Mouse (Mus musculus) testis, adult 2 months (tissue): ENCODE data around the gene Ctla4. TPM values are rescaled to one million over a fixed set of nuclear protein-coding genes. Genes with fewer than 3 reads are reported as not detected.

Source experiments
- H3K27ac ChIP-seq: fragments of 200-500 bp; 2 replicates; pipeline ENCODE4 v1.5.1; 2012; ENCODE audit warnings: low read depth, low read length; ENCODE audit not compliant: control insufficient read depth, insufficient read depth
- H3K27me3 ChIP-seq: fragments of 200-500 bp; 2 replicates; pipeline ENCODE4 v1.6.1; 2012; ENCODE audit warnings: mild to moderate bottlenecking, low read length, moderate library complexity; ENCODE audit not compliant: control insufficient read depth, insufficient read depth
- H3K36me3 ChIP-seq: fragments of 200-500 bp; 2 replicates; pipeline ENCODE4 v1.6.1; 2012; ENCODE audit warnings: mild to moderate bottlenecking, low read length; ENCODE audit not compliant: control insufficient read depth, insufficient read depth
- H3K4me1 ChIP-seq: fragments of 200-500 bp; 2 replicates; pipeline ENCODE4 v1.6.1; 2012; ENCODE audit warnings: low read length; ENCODE audit not compliant: control insufficient read depth, insufficient read depth
- H3K4me3 ChIP-seq: fragments of 200-500 bp; 2 replicates; pipeline ENCODE4 v1.5.1; 2012; ENCODE audit warnings: low read depth, mild to moderate bottlenecking, low read length, moderate library complexity, mixed read lengths; ENCODE audit not compliant: control insufficient read depth
- CTCF ChIP-seq: fragments of 200-500 bp; IDR thresholded peaks from 2 replicates; pipeline ENCODE4 v1.5.1; 2012; ENCODE audit warnings: low read depth, mild to moderate bottlenecking, inconsistent platforms, low read length, moderate library complexity; ENCODE audit not compliant: control insufficient read depth, insufficient read depth, insufficient replicate concordance
- POLR2A ChIP-seq: fragments of 200-500 bp; IDR thresholded peaks from 2 replicates; pipeline ENCODE4 v1.6.1; 2012; ENCODE audit warnings: low read depth, mild to moderate bottlenecking, inconsistent platforms, low read length, moderate library complexity; ENCODE audit not compliant: control insufficient read depth
- polyA plus RNA-seq: library from polyadenylated mRNA; depleted of rRNA; stranded (reverse); fragments of >200 nt; gene quantifications from 2 replicates; pipeline ENCODE4 v1.2.3, GENCODE M21; 2012; rRNA removed

Ctla4 gene
- polyA plus RNA-seq: not detected in 2 replicates

DNA sequence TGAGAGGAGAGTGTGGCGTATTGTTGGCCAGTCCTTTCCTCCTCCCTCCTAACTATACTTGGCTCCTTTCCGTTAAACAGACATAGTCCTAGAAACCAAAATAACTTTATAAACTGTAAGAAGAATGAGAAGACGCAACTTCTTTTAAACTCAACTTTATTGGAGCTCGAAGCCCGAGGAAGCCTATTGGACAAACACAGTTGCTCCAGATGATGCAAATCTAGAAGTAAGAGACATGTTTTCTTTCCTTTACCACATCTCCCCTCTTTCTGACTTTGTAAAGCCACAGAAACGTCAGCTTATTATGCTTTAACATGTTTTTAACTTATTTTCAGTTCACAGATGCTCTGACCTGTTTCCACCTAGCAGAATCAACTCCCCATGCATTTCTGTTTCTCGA is at the start of gene Ctla4:
Gene Ctla4 (plus strand): TSS at position 20 of the 400 bp plus-strand sequence.
- Histone ChIP-seq H3K27me3 (no peaks in the 10 kb centered on the region), H3K27ac (no peak within 1 kb of the TSS), H3K36me3 (no peaks in the 10 kb centered on the region), H3K4me1 (no peaks in the 10 kb centered on the region), H3K4me3 (no peak within 1 kb of the TSS)
- TF ChIP-seq POLR2A: no peak
- no peak for TF ChIP-seq CTCF

DNA sequence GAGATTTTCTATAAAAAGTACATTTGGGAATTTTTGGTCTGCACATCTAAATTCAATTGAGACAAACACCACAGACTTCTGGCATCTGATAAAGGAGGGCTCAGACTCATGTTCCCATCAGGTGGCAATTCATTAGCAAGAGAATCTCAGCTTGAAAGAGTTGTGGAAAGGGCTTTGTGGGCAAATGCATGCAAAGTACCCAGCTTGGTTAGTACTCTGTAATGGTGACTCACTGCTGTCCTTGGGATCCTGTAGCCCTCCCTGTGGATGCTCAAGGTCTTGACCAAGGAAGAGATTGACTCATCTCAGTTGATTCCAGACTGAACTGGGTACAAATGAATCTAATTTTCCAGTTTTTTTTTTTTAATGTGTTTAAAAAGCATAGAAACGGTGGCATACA is 47.6 kb upstream of the Ctla4 start:
- Histone ChIP-seq H3K27me3 (no peaks in the 10 kb centered on the region), H3K27ac (no peak overlapping the region), H3K36me3 (no peaks in the 10 kb centered on the region), H3K4me3 (no peak overlapping the region), H3K4me1 (no peaks in the 10 kb centered on the region)
- TF ChIP-seq POLR2A: no peak
- TF ChIP-seq CTCF: no peak

DNA sequence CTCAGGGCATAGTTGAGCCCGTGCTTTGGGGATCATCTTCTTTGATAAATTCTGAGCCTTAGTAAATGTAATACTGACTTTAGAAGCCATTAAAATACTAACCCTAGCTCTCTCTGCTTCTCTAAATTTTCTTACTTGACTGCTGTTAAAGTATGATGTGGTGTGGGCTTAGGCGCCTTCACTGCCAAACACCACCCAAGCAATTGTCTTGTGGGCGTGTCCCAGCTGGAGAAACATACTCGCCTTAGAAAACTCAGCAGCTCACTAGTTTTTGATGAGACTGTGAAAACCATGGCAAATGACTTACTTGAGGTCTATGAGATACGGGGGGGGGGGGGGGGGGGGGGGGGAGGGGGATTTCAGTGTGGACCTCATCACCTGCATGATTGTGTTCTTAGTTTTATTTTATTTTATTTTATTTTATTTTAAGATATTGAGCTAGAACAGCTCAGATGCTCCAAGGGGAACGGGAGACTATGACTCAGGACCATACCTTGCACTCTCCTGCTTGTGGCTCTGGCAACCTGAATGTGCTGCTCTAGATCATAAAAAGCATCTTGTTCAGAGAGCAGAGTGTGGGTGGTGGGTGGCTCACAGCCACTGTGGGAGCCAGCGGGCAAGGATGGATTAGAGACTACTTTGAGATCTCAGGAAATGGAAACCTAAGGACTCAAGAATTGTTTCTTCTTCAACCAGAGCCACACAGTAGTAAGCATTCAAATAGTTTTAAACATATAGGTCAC is 41.3 kb upstream of the Ctla4 start:
- Histone ChIP-seq H3K4me1 (no peaks in the 10 kb centered on the region), H3K27me3 (no peaks in the 10 kb centered on the region), H3K4me3 (no peak overlapping the region), H3K27ac (no peak overlapping the region), H3K36me3 (no peaks in the 10 kb centered on the region)
- TF ChIP-seq CTCF (no peak), POLR2A (no peak)

DNA sequence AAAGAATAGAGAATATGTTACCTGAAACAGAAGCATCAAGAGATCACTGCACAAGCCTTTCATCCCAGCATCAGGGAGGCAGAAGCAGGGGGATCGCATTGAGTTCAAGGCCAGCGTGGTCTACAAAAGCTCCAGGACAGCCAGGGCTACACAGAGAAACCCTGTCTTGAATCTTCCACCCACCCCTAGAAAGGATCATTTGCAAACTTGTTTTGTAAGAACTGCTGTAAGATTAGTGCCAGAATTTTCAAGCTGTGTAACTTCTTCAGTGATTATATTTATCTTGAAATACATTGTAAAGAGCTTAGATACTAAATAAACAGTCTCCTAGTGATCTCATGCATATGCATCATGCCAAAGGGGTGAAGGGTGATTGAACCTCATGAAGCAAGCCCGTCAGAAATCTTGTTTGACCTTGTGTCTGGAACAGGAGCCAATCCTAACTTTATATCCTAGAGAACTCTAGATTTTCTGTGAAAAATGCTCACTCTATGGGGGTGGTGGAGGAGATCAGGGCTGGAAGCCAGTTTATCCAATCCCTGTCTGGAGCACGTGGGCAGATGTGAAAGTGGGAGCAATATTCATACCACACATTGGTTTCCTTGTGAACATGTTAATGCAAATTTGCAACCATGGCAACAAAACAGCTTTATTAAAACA is 40.1 kb upstream of the Ctla4 start:
- Histone ChIP-seq H3K27me3 (no peaks in the 10 kb centered on the region), H3K4me3 (no peak overlapping the region), H3K27ac (no peak overlapping the region; the same call in 1 of the 2 replicates), H3K4me1 (no peaks in the 10 kb centered on the region), H3K36me3 (no peaks in the 10 kb centered on the region)
- no peak for TF ChIP-seq POLR2A
- TF ChIP-seq CTCF: no peak

DNA sequence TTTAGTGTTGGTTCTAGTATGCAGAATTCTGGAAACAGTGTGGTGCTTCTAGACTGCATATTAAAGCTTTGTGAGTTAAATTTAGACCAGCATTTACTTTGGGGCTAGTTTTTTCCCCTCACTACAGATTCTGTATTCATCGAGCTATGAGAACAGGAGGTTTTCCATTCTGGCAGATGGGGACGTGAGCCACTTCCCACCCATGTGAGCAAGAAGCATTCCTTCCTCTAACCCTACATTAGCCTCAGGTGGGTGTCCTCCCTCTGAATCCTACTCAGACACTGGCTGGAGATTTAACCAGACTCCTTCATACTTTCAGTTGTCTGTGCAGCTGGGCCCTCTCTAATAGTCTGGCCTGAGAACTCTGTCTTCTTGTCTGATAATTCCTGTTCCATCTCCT is 37.7 kb upstream of the Ctla4 start:
- H3K4me3 ChIP-seq: no peak overlapping the region
- TF ChIP-seq CTCF (no peak), POLR2A (no peak)
- H3K4me1 ChIP-seq: peaks cover 7% of the 10 kb centered on the region
- H3K36me3 ChIP-seq: no peaks in the 10 kb centered on the region
- peak overlapping the region; percentile 79 for H3K27ac ChIP-seq
- no peaks in the 10 kb centered on the region for H3K27me3 ChIP-seq

DNA sequence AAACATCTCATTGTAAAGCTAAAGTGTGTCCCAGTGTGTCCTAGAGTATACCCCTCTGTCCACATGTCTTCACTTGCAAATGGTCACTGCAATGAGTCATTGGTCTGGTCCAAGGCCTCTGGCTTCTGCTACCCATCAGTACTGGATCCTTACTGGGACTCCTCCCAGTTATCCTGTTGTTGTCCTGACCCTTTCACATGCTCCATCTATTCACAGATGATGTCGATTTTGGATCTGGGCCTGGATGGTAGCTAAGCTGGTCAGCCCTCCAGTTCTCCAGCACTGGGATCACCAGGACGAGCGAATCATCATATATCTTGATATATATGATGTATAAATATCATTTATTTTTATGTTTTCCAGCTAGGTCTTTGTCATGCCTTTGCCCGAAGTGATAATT is 37.0 kb upstream of the Ctla4 start:
- Histone ChIP-seq H3K4me3 (no peak overlapping the region), H3K36me3 (no peaks in the 10 kb centered on the region), H3K4me1 (peaks cover 7% of the 10 kb centered on the region), H3K27me3 (no peaks in the 10 kb centered on the region), H3K27ac (peak overlapping the region; percentile 79)
- no peak for TF ChIP-seq CTCF
- no peak for TF ChIP-seq POLR2A

DNA sequence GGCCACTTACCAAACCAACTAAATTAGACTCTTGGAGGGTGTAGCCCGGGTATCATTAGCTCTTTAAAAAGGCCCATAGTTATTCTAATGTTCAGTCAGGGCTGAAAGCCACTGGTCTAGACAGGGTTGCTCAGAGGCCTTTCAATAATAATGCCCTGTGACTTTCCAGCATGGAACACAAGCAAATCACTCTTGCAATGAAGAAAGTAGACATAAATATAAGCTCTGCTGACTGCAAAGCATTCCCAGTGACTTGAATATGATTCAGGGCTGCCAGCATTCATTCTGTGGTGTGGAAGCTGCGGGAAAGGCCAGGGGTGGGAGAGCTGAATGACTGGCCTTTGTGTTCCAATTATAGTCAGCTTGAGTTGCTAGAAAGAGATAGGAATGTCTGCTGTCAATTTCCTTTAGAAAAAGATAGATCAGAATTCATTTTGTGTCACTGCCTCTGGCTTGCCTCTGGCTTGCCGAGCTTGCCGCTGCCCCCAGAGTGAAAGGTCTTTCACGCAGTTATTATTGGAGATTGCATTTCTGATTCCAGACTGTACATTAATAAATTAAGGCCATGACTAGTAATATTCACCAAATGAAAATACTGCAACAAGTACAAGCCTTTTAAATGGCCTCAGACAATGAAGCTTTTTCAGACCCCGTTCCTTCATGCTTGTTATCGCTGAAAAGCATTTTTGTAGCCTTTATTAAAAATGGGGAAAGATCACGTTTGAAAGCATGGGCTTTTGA is 35.6 kb upstream of the Ctla4 start:
- Histone ChIP-seq H3K27ac (no peak overlapping the region), H3K27me3 (no peaks in the 10 kb centered on the region), H3K4me3 (no peak overlapping the region), H3K36me3 (no peaks in the 10 kb centered on the region), H3K4me1 (peaks cover 7% of the 10 kb centered on the region)
- TF ChIP-seq POLR2A (no peak), CTCF (no peak)
